Mouse (Mus musculus): ENCODE results near the gene Dpp3. TPM values are rescaled to one million over a fixed set of nuclear protein-coding genes. Genes with fewer than 3 reads are reported as not detected.
"Not testable (repeated sequence)": the region's sequence is repeated elsewhere in the genome, so short reads cannot be mapped to it uniquely, and the experiment has no call there.

Gene Dpp3
- total RNA-seq (2021) = 10 to 100 TPM; 25.8 to 28.4 TPM
- long read RNA-seq, experiment 1, transcript Dpp3-201 (18 exons, 2,683 nt) = major isoform, 28 of 47 reads
- long read RNA-seq, experiment 1, partial matches to known transcripts = 10 of 47 reads
- long read RNA-seq, experiment 1, other reads (novel, unspliced or antisense) = 9 of 47 reads
- long read RNA-seq, experiment 2, transcript Dpp3-201 (18 exons, 2,683 nt) = major isoform, 31 of 53 reads
- long read RNA-seq, experiment 2, partial matches to known transcripts = 10 of 53 reads
- long read RNA-seq, experiment 2, other reads (novel, unspliced or antisense) = 12 of 53 reads

GRCm38 (mm10) chr19:4927904-4928531, at the start of gene Dpp3:
Gene Dpp3 (minus strand): TSS chr19:4928287.
- peak; percentile 100 for DNase-seq
- intact Hi-C loops (cut with DNase I; ENCODE audit: low total_unique reads) = no loop called here

GRCm38 (mm10) chr19:4968236-4968635, 40.1 kb upstream of the Dpp3 start:
- intact Hi-C loops (cut with DNase I; ENCODE audit: low total_unique reads) = no loop called here

GRCm38 (mm10) chr19:4961928-4962601, 34.0 kb upstream of the Dpp3 start, which contains the start of gene Mrpl11:
Gene Mrpl11 (plus strand): TSS chr19:4962147.
- intact Hi-C loops (cut with DNase I; ENCODE audit: low total_unique reads) = loop anchor here (5.0 kb wide), 1 partner anchor 40 kb away; no protein-coding TSS in a partner anchor
- DNase-seq = peak; percentile 83

More at GRCm38 (mm10) chr19:4968236-4968635, 40.1 kb upstream of the Dpp3 start:
- no peak for DNase-seq

- intact Hi-C loops (cut with DNase I; ENCODE audit: low total_unique reads) = not testable (repeated sequence)
Observed at GRCm38 (mm10) chr19:4948641-4949040, 20.6 kb upstream of the Dpp3 start.

GRCm38 (mm10) chr19:4945540-4945939, 17.5 kb upstream of the Dpp3 start:
- intact Hi-C loops (cut with DNase I; ENCODE audit: low total_unique reads) = no loop called here
- DNase-seq = no peak

More at GRCm38 (mm10) chr19:4948641-4949040, 20.6 kb upstream of the Dpp3 start:
- DNase-seq = not testable (repeated sequence)

GRCm38 (mm10) chr19:4943253-4943588, 15.1 kb upstream of the Dpp3 start:
- intact Hi-C loops (cut with DNase I; ENCODE audit: low total_unique reads) = no loop called here
- no peak for DNase-seq

GRCm38 (mm10) chr19:4942551-4943252, 14.6 kb upstream of the Dpp3 start, which contains the start of gene Peli3:
Gene Peli3 (minus strand): TSS chr19:4943127.
- intact Hi-C loops (cut with DNase I; ENCODE audit: low total_unique reads) = no loop called here
- peak; percentile 86 for DNase-seq

- intact Hi-C loops (cut with DNase I; ENCODE audit: low total_unique reads) = no loop called here
- DNase-seq = peak; percentile 34
Observed at GRCm38 (mm10) chr19:4937444-4938310, 9.6 kb upstream of the Dpp3 start.

GRCm38 (mm10) chr19:4936896-4937295, 8.8 kb upstream of the Dpp3 start:
- intact Hi-C loops (cut with DNase I; ENCODE audit: low total_unique reads) = no loop called here

GRCm38 (mm10) chr19:4928781-4929180, 694 bp upstream of the Dpp3 start:
- intact Hi-C loops (cut with DNase I; ENCODE audit: low total_unique reads) = no loop called here

More at GRCm38 (mm10) chr19:4936896-4937295, 8.8 kb upstream of the Dpp3 start:
- no peak for DNase-seq

GRCm38 (mm10) chr19:4925121-4925860, 2.8 kb downstream of the Dpp3 start:
- intact Hi-C loops (cut with DNase I; ENCODE audit: low total_unique reads) = no loop called here
- no peak for DNase-seq

More at GRCm38 (mm10) chr19:4928781-4929180, 694 bp upstream of the Dpp3 start:
- DNase-seq = peak; percentile 60

GRCm38 (mm10) chr19:4919652-4920051, 8.4 kb downstream of the Dpp3 start:
- intact Hi-C loops (cut with DNase I; ENCODE audit: low total_unique reads) = no loop called here

GRCm38 (mm10) chr19:4916827-4917226, 11.3 kb downstream of the Dpp3 start:
- intact Hi-C loops (cut with DNase I; ENCODE audit: low total_unique reads) = no loop called here
- no peak for DNase-seq

More at GRCm38 (mm10) chr19:4919652-4920051, 8.4 kb downstream of the Dpp3 start:
- no peak for DNase-seq

- no peak for DNase-seq
- intact Hi-C loops (cut with DNase I; ENCODE audit: low total_unique reads) = no loop called here
Observed at GRCm38 (mm10) chr19:4915924-4916603, 12.0 kb downstream of the Dpp3 start.

GRCm38 (mm10) chr19:4909376-4909775, 18.7 kb downstream of the Dpp3 start:
- intact Hi-C loops (cut with DNase I; ENCODE audit: low total_unique reads) = no loop called here
- no peak for DNase-seq

- no peak for DNase-seq
- intact Hi-C loops (cut with DNase I; ENCODE audit: low total_unique reads) = no loop called here
Observed at GRCm38 (mm10) chr19:4908107-4908506, 20.0 kb downstream of the Dpp3 start.

- intact Hi-C loops (cut with DNase I; ENCODE audit: low total_unique reads) = no loop called here
- DNase-seq = peak; percentile 80
Observed at GRCm38 (mm10) chr19:4905979-4906794, 21.9 kb downstream of the Dpp3 start, which contains the start of gene Bbs1. Gene Bbs1 (minus strand): TSS chr19:4906628.
